Mouse (Mus musculus): Measurements from ENCODE around the gene Pard6b.

- no peak for TF ChIP-seq EP300 (IDR thresholded peaks at IDR 0.05; ENCODE audit: insufficient read depth, low read depth, low read length)
- TF ChIP-seq POLR2A (IDR thresholded peaks at IDR 0.05; ENCODE audit: insufficient read depth, low read length), result no peak
- no peak for TF ChIP-seq CTCF (IDR thresholded peaks at IDR 0.05; ENCODE audit: low read depth, low read length)
Measured at GRCm38 (mm10) chr2:168103341-168103740, 22.5 kb downstream of the Pard6b start.
